Mouse (Mus musculus) spleen, adult 18-20 months (tissue): ENCODE results near the gene Ube2k.

Source experiments
- DNase-seq, 2 experiments: peaks; one replicate each; pipeline ENCODE4 v3.0.0; 2022; ENCODE audit warnings: mixed read lengths in 2 of 2

The Ube2k gene

GRCm38 (mm10) chr5:65538829-65539228 lies 1.8 kb downstream of the Ube2k start:
- DNase-seq = no peak

GRCm38 (mm10) chr5:65539786-65540185 lies 2.8 kb downstream of the Ube2k start:
- DNase-seq = no peak

- DNase-seq = no peak
Measured at GRCm38 (mm10) chr5:65541889-65542288, 4.9 kb downstream of the Ube2k start.

GRCm38 (mm10) chr5:65543491-65543890 lies 6.5 kb downstream of the Ube2k start:
- DNase-seq = no peak

GRCm38 (mm10) chr5:65544616-65545015 lies 7.6 kb downstream of the Ube2k start:
- no peak for DNase-seq

GRCm38 (mm10) chr5:65549677-65550076 lies 12.6 kb downstream of the Ube2k start:
- DNase-seq = no peak

- no peak for DNase-seq
Measured at GRCm38 (mm10) chr5:65557109-65557508, 20.1 kb downstream of the Ube2k start.

- no peak for DNase-seq
Measured at GRCm38 (mm10) chr5:65561125-65561893, 24.3 kb downstream of the Ube2k start.

GRCm38 (mm10) chr5:65565486-65565885 lies 28.5 kb downstream of the Ube2k start:
- DNase-seq = no peak

GRCm38 (mm10) chr5:65574876-65575275 lies 37.8 kb downstream of the Ube2k start:
- DNase-seq = no peak

- DNase-seq = no peak
Measured at GRCm38 (mm10) chr5:65575896-65576295, 38.9 kb downstream of the Ube2k start.

- no peak for DNase-seq
Measured at GRCm38 (mm10) chr5:65578545-65578944, 41.5 kb downstream of the Ube2k start.

- no peak for DNase-seq
Measured at GRCm38 (mm10) chr5:65586291-65586690, 49.3 kb downstream of the Ube2k start.

- DNase-seq = no peak
Measured at GRCm38 (mm10) chr5:65590199-65590598, 53.2 kb downstream of the Ube2k start.

- no peak for DNase-seq
Measured at GRCm38 (mm10) chr5:65592421-65592820, 55.4 kb downstream of the Ube2k start.

- DNase-seq = no peak
Measured at GRCm38 (mm10) chr5:65599681-65600080, 62.6 kb downstream of the Ube2k start.

GRCm38 (mm10) chr5:65606820-65607219 lies 69.8 kb downstream of the Ube2k start:
- DNase-seq = no peak

GRCm38 (mm10) chr5:65609769-65610168 lies 72.7 kb downstream of the Ube2k start:
- DNase-seq = no peak

GRCm38 (mm10) chr5:65610541-65610940 lies 73.5 kb downstream of the Ube2k start:
- no peak for DNase-seq

- DNase-seq = no peak
Measured at GRCm38 (mm10) chr5:65613152-65613924, 76.3 kb downstream of the Ube2k start.

- DNase-seq = no peak
Measured at GRCm38 (mm10) chr5:65624340-65624739, 87.3 kb downstream of the Ube2k start.

GRCm38 (mm10) chr5:65638896-65639295 lies 101.9 kb downstream of the Ube2k start:
- DNase-seq = no peak
